Mouse (Mus musculus) kidney, adult 18-20 months (tissue): ENCODE measurements around the gene Palmd.
A peak's percentile ranks its signal among the peaks of the same experiment; 100 is the strongest.

Source experiments
- DNase-seq: peaks from one replicate; pipeline ENCODE4 v3.0.0; 2021

The Palmd gene

GRCm38 (mm10) chr3:116955061-116955460, 13.7 kb downstream of the Palmd start:
- no peak for DNase-seq

- no peak for DNase-seq
These were observed 15.4 kb downstream of the Palmd start for GRCm38 (mm10) chr3:116953366-116953765.

- no peak for DNase-seq
These were observed 16.4 kb downstream of the Palmd start for GRCm38 (mm10) chr3:116952242-116952899.

GRCm38 (mm10) chr3:116951489-116951888, 17.3 kb downstream of the Palmd start:
- no peak for DNase-seq

GRCm38 (mm10) chr3:116950665-116951115, 18.1 kb downstream of the Palmd start:
- DNase-seq, result no peak

GRCm38 (mm10) chr3:116946476-116946875, 22.3 kb downstream of the Palmd start:
- DNase-seq, result no peak

GRCm38 (mm10) chr3:116943422-116943821, 25.4 kb downstream of the Palmd start:
- no peak for DNase-seq

GRCm38 (mm10) chr3:116942751-116943150, 26.0 kb downstream of the Palmd start:
- no peak for DNase-seq

GRCm38 (mm10) chr3:116941559-116942117, 27.1 kb downstream of the Palmd start:
- no peak for DNase-seq

- no peak for DNase-seq
These were observed 27.8 kb downstream of the Palmd start for GRCm38 (mm10) chr3:116940804-116941558.

GRCm38 (mm10) chr3:116936934-116937691, 31.7 kb downstream of the Palmd start:
- no peak for DNase-seq

GRCm38 (mm10) chr3:116933158-116933557, 35.6 kb downstream of the Palmd start:
- no peak for DNase-seq

GRCm38 (mm10) chr3:116928994-116929393, 39.8 kb downstream of the Palmd start:
- no peak for DNase-seq

- DNase-seq, result no peak
These were observed 45.7 kb downstream of the Palmd start for GRCm38 (mm10) chr3:116923042-116923441.

- DNase-seq, result no peak
These were observed 47.3 kb downstream of the Palmd start for GRCm38 (mm10) chr3:116921535-116921934.

- no peak for DNase-seq
These were observed 51.8 kb downstream of the Palmd start for GRCm38 (mm10) chr3:116917016-116917415.

- no peak for DNase-seq
These were observed 53.9 kb downstream of the Palmd start for GRCm38 (mm10) chr3:116914931-116915330.

GRCm38 (mm10) chr3:116914374-116914773, 54.4 kb downstream of the Palmd start:
- no peak for DNase-seq

GRCm38 (mm10) chr3:116906596-116906995, 62.2 kb downstream of the Palmd start:
- DNase-seq, result no peak

GRCm38 (mm10) chr3:116905898-116906297, 62.9 kb downstream of the Palmd start:
- no peak for DNase-seq

GRCm38 (mm10) chr3:116904158-116904557, 64.6 kb downstream of the Palmd start:
- DNase-seq, result peak; percentile 59

- peak; percentile 86 for DNase-seq
These were observed 75.9 kb downstream of the Palmd start for GRCm38 (mm10) chr3:116892872-116893271.

GRCm38 (mm10) chr3:116892206-116892563, 76.6 kb downstream of the Palmd start:
- no peak for DNase-seq
